Mouse (Mus musculus): ENCODE measurements around the gene Samd7. TPM values are rescaled to one million over a fixed set of nuclear protein-coding genes. Genes with fewer than 3 reads are reported as not detected.

Samd7 gene
- polyA plus RNA-seq, 1 experiment from 2014 or later = not detected

- 75% methylated on average over 10 of the region's 10 CpGs for WGBS
- no peak for ATAC-seq
These were observed 21.8 kb upstream of the Samd7 start for GRCm38 (mm10) chr3:30724105-30724824.

GRCm38 (mm10) chr3:30724848-30725465 is 21.1 kb upstream of the Samd7 start:
- H3K4me3 ChIP-seq (ENCODE audit: low read depth, low read length) = no peak overlapping the region
- no peaks in the 10 kb centered on the region for H3K4me1 ChIP-seq (replicated peaks; ENCODE audit: control insufficient read depth, insufficient read depth, low read length)
- no peaks in the 10 kb centered on the region for H3K9me3 ChIP-seq (ENCODE audit: control insufficient read depth)
- no peak overlapping the region for H3K9ac ChIP-seq (ENCODE audit: low read depth, low read length)
- H3K36me3 ChIP-seq (ENCODE audit: control insufficient read depth, insufficient read depth) = no peaks in the 10 kb centered on the region
- TF ChIP-seq CTCF (IDR thresholded peaks at IDR 0.05; ENCODE audit: low read depth) = 0 out of 2 replicates have a peak, but pooled peaks have one; percentile 25
- 68% methylated on average over 10 of the region's 10 CpGs for WGBS
- no peaks in the 10 kb centered on the region for H3K27me3 ChIP-seq (replicated peaks; ENCODE audit: control insufficient read depth, insufficient read depth, low read length)
- no peak overlapping the region for H3K4me2 ChIP-seq (replicated peaks; ENCODE audit: low read depth)
- ATAC-seq = no peak
- no peak overlapping the region for H3K27ac ChIP-seq (ENCODE audit: low read depth, low read length)

More at GRCm38 (mm10) chr3:30724105-30724824, 21.8 kb upstream of the Samd7 start:
- Histone ChIP-seq H3K4me1 (replicated peaks; ENCODE audit: control insufficient read depth, insufficient read depth, low read length) (no peaks in the 10 kb centered on the region), H3K36me3 (ENCODE audit: control insufficient read depth, insufficient read depth) (no peaks in the 10 kb centered on the region), H3K27ac (ENCODE audit: low read depth, low read length) (no peak overlapping the region), H3K9ac (ENCODE audit: low read depth, low read length) (no peak overlapping the region), H3K4me3 (ENCODE audit: low read depth, low read length) (no peak overlapping the region), H3K27me3 (replicated peaks; ENCODE audit: control insufficient read depth, insufficient read depth, low read length) (no peaks in the 10 kb centered on the region), H3K4me2 (replicated peaks; ENCODE audit: low read depth) (no peak overlapping the region), H3K9me3 (ENCODE audit: control insufficient read depth) (no peaks in the 10 kb centered on the region)
- TF ChIP-seq CTCF (IDR thresholded peaks at IDR 0.05; ENCODE audit: low read depth) = no peak

- Histone ChIP-seq H3K9ac (ENCODE audit: low read depth, low read length) (no peak overlapping the region), H3K36me3 (ENCODE audit: control insufficient read depth, insufficient read depth) (no peaks in the 10 kb centered on the region), H3K27me3 (replicated peaks; ENCODE audit: control insufficient read depth, insufficient read depth, low read length) (no peaks in the 10 kb centered on the region), H3K4me3 (ENCODE audit: low read depth, low read length) (no peak overlapping the region), H3K4me2 (replicated peaks; ENCODE audit: low read depth) (no peak overlapping the region), H3K4me1 (replicated peaks; ENCODE audit: control insufficient read depth, insufficient read depth, low read length) (no peaks in the 10 kb centered on the region), H3K9me3 (ENCODE audit: control insufficient read depth) (no peaks in the 10 kb centered on the region), H3K27ac (ENCODE audit: low read depth, low read length) (no peak overlapping the region)
- no peak for ATAC-seq
- WGBS = 75% methylated on average over 7 of the region's 7 CpGs
- peak; percentile 41 for TF ChIP-seq CTCF (IDR thresholded peaks at IDR 0.05; ENCODE audit: low read depth)
These were observed 20.6 kb upstream of the Samd7 start for GRCm38 (mm10) chr3:30725514-30725913.

GRCm38 (mm10) chr3:30727209-30727608 is 18.9 kb upstream of the Samd7 start:
- no peak overlapping the region for H3K4me3 ChIP-seq (ENCODE audit: low read depth, low read length)
- no peak overlapping the region for H3K9ac ChIP-seq (ENCODE audit: low read depth, low read length)
- no peaks in the 10 kb centered on the region for H3K27me3 ChIP-seq (replicated peaks; ENCODE audit: control insufficient read depth, insufficient read depth, low read length)
- no peak for TF ChIP-seq CTCF (IDR thresholded peaks at IDR 0.05; ENCODE audit: low read depth)
- no peak overlapping the region for H3K4me2 ChIP-seq (replicated peaks; ENCODE audit: low read depth)
- H3K9me3 ChIP-seq (ENCODE audit: control insufficient read depth) = no peaks in the 10 kb centered on the region
- no peak overlapping the region for H3K27ac ChIP-seq (ENCODE audit: low read depth, low read length)
- ATAC-seq = no peak
- H3K4me1 ChIP-seq (replicated peaks; ENCODE audit: control insufficient read depth, insufficient read depth, low read length) = no peaks in the 10 kb centered on the region
- no peaks in the 10 kb centered on the region for H3K36me3 ChIP-seq (ENCODE audit: control insufficient read depth, insufficient read depth)
- 76% methylated on average over 4 of the region's 4 CpGs for WGBS

- Histone ChIP-seq H3K27ac (ENCODE audit: low read depth, low read length) (no peak overlapping the region), H3K4me2 (replicated peaks; ENCODE audit: low read depth) (no peak overlapping the region), H3K4me1 (replicated peaks; ENCODE audit: control insufficient read depth, insufficient read depth, low read length) (no peaks in the 10 kb centered on the region), H3K4me3 (ENCODE audit: low read depth, low read length) (no peak overlapping the region), H3K9me3 (ENCODE audit: control insufficient read depth) (no peaks in the 10 kb centered on the region), H3K36me3 (ENCODE audit: control insufficient read depth, insufficient read depth) (no peaks in the 10 kb centered on the region), H3K9ac (ENCODE audit: low read depth, low read length) (no peak overlapping the region), H3K27me3 (replicated peaks; ENCODE audit: control insufficient read depth, insufficient read depth, low read length) (no peaks in the 10 kb centered on the region)
- no peak for TF ChIP-seq CTCF (IDR thresholded peaks at IDR 0.05; ENCODE audit: low read depth)
- no peak for ATAC-seq
- WGBS = 83% methylated on average over 5 of the region's 5 CpGs
These were observed 17.0 kb upstream of the Samd7 start for GRCm38 (mm10) chr3:30729046-30729445.

- Histone ChIP-seq H3K4me2 (replicated peaks; ENCODE audit: low read depth) (no peak overlapping the region), H3K27me3 (replicated peaks; ENCODE audit: control insufficient read depth, insufficient read depth, low read length) (no peaks in the 10 kb centered on the region), H3K9me3 (ENCODE audit: control insufficient read depth) (no peaks in the 10 kb centered on the region), H3K4me3 (ENCODE audit: low read depth, low read length) (no peak overlapping the region), H3K27ac (ENCODE audit: low read depth, low read length) (no peak overlapping the region), H3K9ac (ENCODE audit: low read depth, low read length) (no peak overlapping the region), H3K4me1 (replicated peaks; ENCODE audit: control insufficient read depth, insufficient read depth, low read length) (no peaks in the 10 kb centered on the region), H3K36me3 (ENCODE audit: control insufficient read depth, insufficient read depth) (no peaks in the 10 kb centered on the region)
- 87% methylated on average over 9 of the region's 9 CpGs for WGBS
- no peak for TF ChIP-seq CTCF (IDR thresholded peaks at IDR 0.05; ENCODE audit: low read depth)
- no peak for ATAC-seq
These were observed 9.3 kb upstream of the Samd7 start for GRCm38 (mm10) chr3:30736809-30737208.
